Mouse (Mus musculus) cortical plate, adult 2 months (tissue): ENCODE results near the gene Map3k5.

ENCODE experiments used
- CTCF ChIP-seq: fragments of 200-500 bp; IDR thresholded peaks from 2 replicates; pipeline ENCODE4 v1.5.1; 2011; ENCODE audit warnings: mild to moderate bottlenecking, control low read depth, low read length; ENCODE audit not compliant: insufficient read depth; ENCODE audit errors: extremely low read depth
- POLR2A ChIP-seq: fragments of 200-500 bp; IDR thresholded peaks from 2 replicates; pipeline ENCODE4 v1.6.1; 2011; ENCODE audit warnings: mild to moderate bottlenecking, low read length, control low read depth; ENCODE audit not compliant: insufficient read depth; ENCODE audit errors: extremely low read depth

DNA sequence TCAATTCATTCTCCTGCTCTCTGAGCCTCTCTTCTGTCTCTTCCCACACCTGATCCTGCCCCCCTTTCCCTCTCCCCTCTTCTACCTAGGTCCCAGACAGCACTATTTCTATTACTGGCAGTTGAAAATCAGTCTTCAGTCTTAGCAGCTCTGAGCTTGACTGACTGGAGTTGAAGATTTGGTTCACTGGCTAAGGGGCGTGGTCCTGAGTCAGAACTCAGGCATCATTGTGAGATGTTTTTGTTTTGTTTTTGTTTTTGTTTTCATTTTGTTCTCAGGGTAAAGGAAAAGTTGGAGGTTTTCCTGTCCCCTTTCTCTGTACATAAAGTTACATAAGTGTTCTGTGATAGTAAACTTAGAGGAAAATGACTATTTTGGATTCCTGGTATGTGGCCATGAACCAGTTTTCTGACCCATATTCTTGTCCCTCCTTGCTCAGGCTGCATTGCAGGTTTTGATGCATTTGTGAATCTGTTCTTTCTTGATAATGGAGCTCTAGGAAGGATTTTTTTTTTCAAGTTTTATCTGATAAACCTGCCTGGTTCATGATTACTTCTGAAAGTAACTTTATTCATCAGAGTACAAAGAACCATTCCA lies 131.9 kb downstream of the Map3k5 start:
- TF ChIP-seq POLR2A (no peak), CTCF (no peak)
